Mouse (Mus musculus) kidney, adult 2 months (tissue): ENCODE data around the gene Grifin.

Source experiments
- CTCF ChIP-seq: fragments of 200-500 bp; conservative IDR thresholded peaks from 2 replicates; pipeline ENCODE4 v1.5.1; 2011; ENCODE audit warnings: low read depth, mild to moderate bottlenecking, control low read depth, low read length, moderate library complexity, mixed read lengths; ENCODE audit not compliant: insufficient read depth, insufficient read length
- POLR2A ChIP-seq: fragments of 200-500 bp; IDR thresholded peaks from one replicate; pipeline ENCODE4 v1.6.1; 2011; ENCODE audit warnings: low read depth, low read length, control low read depth

DNA sequence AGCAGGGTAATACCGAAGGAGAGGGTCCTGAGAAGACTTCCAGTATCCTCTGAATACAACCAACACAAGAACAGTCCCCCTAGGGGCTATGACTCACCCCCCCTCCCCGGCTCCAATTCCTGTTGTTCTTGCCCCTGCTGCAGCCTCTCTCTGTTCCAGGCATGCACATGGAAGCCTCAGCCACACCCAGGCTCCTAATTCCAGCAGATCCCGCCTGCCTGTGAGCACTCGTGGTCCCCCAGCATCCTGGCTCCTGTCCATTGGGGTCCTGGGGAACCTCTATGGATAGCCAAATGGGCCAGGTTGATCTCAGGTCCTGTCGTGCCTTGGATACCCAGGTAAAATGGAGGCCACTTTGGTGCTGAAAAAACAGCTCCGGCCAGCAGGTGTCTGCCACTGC is 19.2 kb downstream of the Grifin start:
- TF ChIP-seq CTCF (no peak), POLR2A (no peak)
